Mouse (Mus musculus) bone marrow macrophage, adult 2 months (primary cell): ENCODE results near the gene Clta.

Experiments used
- CTCF ChIP-seq: IDR thresholded peaks from 2 replicates; pipeline ENCODE4 v1.5.1; 2012; ENCODE audit warnings: low read depth, mild to moderate bottlenecking, low read length, moderate library complexity
- POLR2A ChIP-seq: IDR thresholded peaks from 2 replicates; pipeline ENCODE4 v1.6.1; 2012; ENCODE audit warnings: mild to moderate bottlenecking, low read depth, low read length, borderline replicate concordance

- TF ChIP-seq POLR2A (no peak), CTCF (no peak)
These were observed 36.5 kb downstream of the Clta start for GRCm38 (mm10) chr4:44040802-44041201.
